Mouse (Mus musculus): Measurements from ENCODE around the gene Blvrb. TPM values are rescaled to one million over a fixed set of nuclear protein-coding genes. Genes with fewer than 3 reads are reported as not detected.

The Blvrb gene
- polyA plus RNA-seq, 1 experiment from 2014 or later: 75.2 TPM

DNA sequence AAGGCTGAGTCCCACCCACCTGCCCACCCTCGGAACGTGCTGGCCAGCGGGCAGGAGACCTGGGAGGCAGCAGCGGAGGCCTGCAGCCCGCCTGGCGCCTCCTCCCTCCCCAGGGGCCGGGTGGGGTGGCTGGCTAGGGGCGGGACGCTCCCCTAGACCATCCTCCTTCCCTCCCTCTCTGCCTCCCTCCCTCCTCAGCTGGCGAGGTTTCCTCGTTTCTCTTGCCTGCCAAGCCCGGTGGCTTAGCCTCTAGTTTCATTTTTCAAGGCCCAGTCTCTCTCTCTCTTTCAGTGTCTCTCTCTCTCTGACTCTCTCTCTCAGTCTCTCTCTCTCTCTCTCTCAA lies 33.8 kb downstream of the Blvrb start:
- H3K27me3 ChIP-seq (replicated peaks; ENCODE audit: control insufficient read depth, insufficient read depth, low read length): no peaks in the 10 kb centered on the region
- H3K4me3 ChIP-seq (ENCODE audit: low read depth, low read length): peak overlapping the region; percentile 30
- peaks cover 7% of the 10 kb centered on the region for H3K4me1 ChIP-seq (ENCODE audit: control insufficient read depth, insufficient read depth, low read length)
- H3K36me3 ChIP-seq (ENCODE audit: control insufficient read depth, insufficient read depth, low read length): peaks cover 7% of the 10 kb centered on the region
- peak overlapping the region; percentile 84 for H3K27ac ChIP-seq (replicated peaks; ENCODE audit: low read depth, low read length)
- H3K9me3 ChIP-seq (ENCODE audit: control insufficient read depth, low read length): no peaks in the 10 kb centered on the region
- DNase-seq (ENCODE audit: low spot score): peak; percentile 95
- peak; percentile 93 for ATAC-seq (ENCODE audit: low read depth)
- 0% methylated on average over 4 of the region's 12 CpGs for WGBS
- H3K9ac ChIP-seq (ENCODE audit: low read depth, low read length): peak overlapping the region; percentile 56
- H3K4me2 ChIP-seq (ENCODE audit: low read depth, low read length): peak overlapping the region; percentile 66

DNA sequence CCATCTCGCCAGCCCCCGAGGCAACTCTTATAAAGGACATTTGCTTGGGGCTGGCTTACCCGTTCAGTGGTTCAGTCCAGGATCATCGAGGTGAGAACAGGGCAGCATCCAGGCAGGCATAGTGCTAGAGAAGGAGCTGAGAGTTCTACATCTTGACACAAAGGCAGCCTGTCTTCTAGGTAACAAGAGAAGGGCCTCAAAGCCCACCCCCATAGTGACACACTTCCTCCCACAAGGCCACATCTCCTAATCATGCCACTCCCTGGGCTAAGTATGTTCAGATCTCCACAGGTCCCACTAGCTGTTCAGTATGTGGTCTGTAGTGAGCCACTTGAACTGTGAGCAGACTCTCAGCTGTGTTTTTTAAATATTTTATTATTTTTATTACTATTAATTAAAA lies 36.1 kb downstream of the Blvrb start:
- no peak for ATAC-seq (ENCODE audit: low read depth)
- no peak overlapping the region for H3K27ac ChIP-seq (replicated peaks; ENCODE audit: low read depth, low read length)

DNA sequence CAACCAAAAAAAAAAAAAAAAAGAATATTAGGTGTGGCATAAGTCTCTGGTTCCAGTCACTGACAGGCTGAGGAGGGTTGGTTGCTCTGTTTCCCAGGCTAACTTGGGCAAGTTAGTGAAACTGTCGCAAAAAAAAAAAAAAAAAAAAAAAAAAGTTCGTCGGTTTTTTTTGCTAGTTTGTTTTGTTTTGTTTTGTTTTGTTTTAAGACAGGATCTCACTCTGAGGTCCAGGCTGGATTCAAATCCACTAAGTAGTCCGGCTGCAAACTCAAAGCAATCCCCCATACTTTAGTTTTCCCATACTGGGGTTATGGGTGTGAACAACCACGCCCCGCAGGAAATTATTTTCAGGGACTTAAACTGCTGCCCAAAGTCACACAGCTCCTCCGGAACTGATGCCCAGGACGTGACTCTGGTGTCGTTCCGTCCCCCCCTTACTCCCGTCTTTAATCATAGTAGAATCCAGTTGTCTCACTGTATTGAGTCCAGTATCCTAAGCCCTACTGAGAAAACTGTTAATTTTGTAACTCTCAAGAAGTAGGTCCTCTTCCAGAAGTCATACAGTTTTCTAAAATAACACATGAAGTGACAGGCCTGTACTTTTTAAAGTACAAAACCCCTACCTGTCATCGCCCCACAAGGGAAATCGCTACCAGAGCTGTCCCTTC lies 38.5 kb downstream of the Blvrb start:
- Histone ChIP-seq H3K4me1 (ENCODE audit: control insufficient read depth, insufficient read depth, low read length) (peaks cover 22% of the 10 kb centered on the region), H3K4me3 (ENCODE audit: low read depth, low read length) (peak overlapping the region; percentile 86), H3K27ac (replicated peaks; ENCODE audit: low read depth, low read length) (peak overlapping the region; percentile 98), H3K36me3 (ENCODE audit: control insufficient read depth, insufficient read depth, low read length) (peaks cover 11% of the 10 kb centered on the region), H3K9ac (ENCODE audit: low read depth, low read length) (peak overlapping the region; percentile 59), H3K27me3 (replicated peaks; ENCODE audit: control insufficient read depth, insufficient read depth, low read length) (no peaks in the 10 kb centered on the region), H3K4me2 (ENCODE audit: low read depth, low read length) (peak overlapping the region; percentile 86), H3K9me3 (ENCODE audit: control insufficient read depth, low read length) (no peaks in the 10 kb centered on the region)
- ATAC-seq (ENCODE audit: low read depth) (no peak), DNase-seq (ENCODE audit: low spot score) (peak; percentile 37)
- 3% methylated on average over 13 of the region's 13 CpGs for WGBS

More for the DNA sequence above, 36.1 kb downstream of the Blvrb start:
- Histone ChIP-seq H3K27me3 (replicated peaks; ENCODE audit: control insufficient read depth, insufficient read depth, low read length) (no peaks in the 10 kb centered on the region), H3K36me3 (ENCODE audit: control insufficient read depth, insufficient read depth, low read length) (no peaks in the 10 kb centered on the region), H3K4me3 (ENCODE audit: low read depth, low read length) (no peak overlapping the region), H3K4me2 (ENCODE audit: low read depth, low read length) (no peak overlapping the region), H3K4me1 (ENCODE audit: control insufficient read depth, insufficient read depth, low read length) (peaks cover 13% of the 10 kb centered on the region), H3K9ac (ENCODE audit: low read depth, low read length) (no peak overlapping the region), H3K9me3 (ENCODE audit: control insufficient read depth, low read length) (no peaks in the 10 kb centered on the region)
- no peak for DNase-seq (ENCODE audit: low spot score)
- WGBS: 80% methylated on average over 4 of the region's 4 CpGs

DNA sequence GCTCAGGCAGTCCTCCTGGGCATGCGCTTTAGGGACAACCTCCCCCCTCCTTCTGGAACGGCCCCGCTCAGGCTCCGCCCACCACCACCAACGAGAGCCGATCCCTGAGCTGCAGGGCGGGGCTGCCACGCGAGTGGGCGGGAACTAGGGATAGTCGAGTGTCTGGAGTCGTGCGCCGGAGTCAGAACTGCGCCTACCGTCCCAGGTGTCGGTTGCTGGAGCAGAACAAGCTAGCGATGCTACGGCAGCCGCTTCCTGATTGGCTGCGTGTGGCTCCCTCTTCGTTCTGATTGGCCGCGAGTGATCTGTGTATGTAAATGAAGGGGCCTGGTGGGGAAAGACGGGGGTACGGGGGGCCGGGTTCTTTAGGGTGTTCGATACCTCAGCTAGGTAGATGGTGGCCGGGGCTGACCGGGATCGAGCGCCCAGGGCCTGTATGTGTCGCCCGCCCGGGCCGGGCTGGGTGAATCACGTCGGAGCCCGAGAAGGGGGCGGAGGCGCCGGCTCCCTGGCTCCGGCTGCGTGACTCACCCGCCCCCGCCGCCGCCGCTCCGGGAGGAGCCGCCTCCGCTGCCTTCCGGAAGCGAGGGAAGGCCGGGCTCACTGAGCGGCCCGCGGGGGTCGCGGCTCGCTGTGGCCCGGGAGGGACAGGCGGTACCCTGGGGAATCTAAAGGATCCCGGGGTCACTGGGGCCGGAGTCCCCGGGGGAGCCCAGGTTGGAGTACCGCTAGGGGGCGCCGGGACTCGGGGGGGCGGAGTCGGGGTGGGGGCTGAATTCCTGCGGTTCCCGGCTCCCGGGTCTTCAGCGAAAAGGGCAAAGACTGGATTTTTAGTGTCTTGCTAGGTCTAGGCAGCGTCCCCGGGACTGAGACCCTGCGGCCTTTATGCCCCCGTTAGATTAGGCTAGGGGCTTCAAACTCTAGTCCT lies 39.3 kb downstream of the Blvrb start, which contains the start of gene Sertad1:
Gene Sertad1, plus strand, starts transcription at position 141 of the 928 bp plus-strand sequence.
- H3K9me3 ChIP-seq (ENCODE audit: control insufficient read depth, low read length): no peaks in the 10 kb centered on the region
- ATAC-seq (ENCODE audit: low read depth) (peak; percentile 96), DNase-seq (ENCODE audit: low spot score) (peak; percentile 100)
- peak within 1 kb of the TSS; percentile 89 for H3K9ac ChIP-seq (ENCODE audit: low read depth, low read length)
- peak within 1 kb of the TSS; percentile 98 for H3K27ac ChIP-seq (replicated peaks; ENCODE audit: low read depth, low read length)
- WGBS: under 1% methylated on average over 32 of the region's 80 CpGs
- peak within 1 kb of the TSS; percentile 86 for H3K4me3 ChIP-seq (ENCODE audit: low read depth, low read length)
- H3K27me3 ChIP-seq (replicated peaks; ENCODE audit: control insufficient read depth, insufficient read depth, low read length): no peaks in the 10 kb centered on the region
- H3K36me3 ChIP-seq (ENCODE audit: control insufficient read depth, insufficient read depth, low read length): peaks cover 11% of the 10 kb centered on the region
- peak within 1 kb of the TSS; percentile 86 for H3K4me2 ChIP-seq (ENCODE audit: low read depth, low read length)
- H3K4me1 ChIP-seq (ENCODE audit: control insufficient read depth, insufficient read depth, low read length): peaks cover 20% of the 10 kb centered on the region

DNA sequence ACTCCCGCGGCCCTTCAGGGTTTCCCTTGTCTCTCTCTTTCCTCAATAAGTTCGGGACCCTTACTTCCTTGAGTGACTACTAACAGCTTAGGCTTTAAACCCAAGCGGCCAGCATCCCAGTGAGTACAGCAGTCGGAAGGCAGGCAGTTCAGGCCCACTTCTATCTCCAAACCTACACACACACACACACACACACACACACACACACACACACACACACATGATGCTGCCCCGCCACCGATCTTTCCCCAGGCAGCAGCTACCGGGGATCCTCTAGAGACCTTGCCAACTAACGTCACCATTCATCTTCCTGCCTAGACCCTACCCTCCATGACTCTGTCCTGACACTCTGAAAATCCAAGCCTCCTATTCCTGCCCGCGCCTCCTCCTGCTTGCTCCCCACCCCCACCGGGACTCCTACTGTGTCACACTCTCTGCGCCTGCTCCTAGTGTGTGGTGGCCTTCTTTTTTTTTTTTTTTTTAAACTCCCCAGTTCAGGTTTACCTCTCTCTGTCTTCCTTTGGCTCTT lies 40.0 kb downstream of the Blvrb start:
- no peaks in the 10 kb centered on the region for H3K9me3 ChIP-seq (ENCODE audit: control insufficient read depth, low read length)
- H3K36me3 ChIP-seq (ENCODE audit: control insufficient read depth, insufficient read depth, low read length): peaks cover 11% of the 10 kb centered on the region
- H3K4me3 ChIP-seq (ENCODE audit: low read depth, low read length): peak overlapping the region; percentile 86
- peak overlapping the region; percentile 86 for H3K4me2 ChIP-seq (ENCODE audit: low read depth, low read length)
- no peaks in the 10 kb centered on the region for H3K27me3 ChIP-seq (replicated peaks; ENCODE audit: control insufficient read depth, insufficient read depth, low read length)
- WGBS: 1% methylated on average over 13 of the region's 13 CpGs
- DNase-seq (ENCODE audit: low spot score): peak; percentile 48
- H3K4me1 ChIP-seq (ENCODE audit: control insufficient read depth, insufficient read depth, low read length): peaks cover 18% of the 10 kb centered on the region
- peak overlapping the region; percentile 98 for H3K27ac ChIP-seq (replicated peaks; ENCODE audit: low read depth, low read length)
- ATAC-seq (ENCODE audit: low read depth): no peak
- H3K9ac ChIP-seq (ENCODE audit: low read depth, low read length): peak overlapping the region; percentile 89

DNA sequence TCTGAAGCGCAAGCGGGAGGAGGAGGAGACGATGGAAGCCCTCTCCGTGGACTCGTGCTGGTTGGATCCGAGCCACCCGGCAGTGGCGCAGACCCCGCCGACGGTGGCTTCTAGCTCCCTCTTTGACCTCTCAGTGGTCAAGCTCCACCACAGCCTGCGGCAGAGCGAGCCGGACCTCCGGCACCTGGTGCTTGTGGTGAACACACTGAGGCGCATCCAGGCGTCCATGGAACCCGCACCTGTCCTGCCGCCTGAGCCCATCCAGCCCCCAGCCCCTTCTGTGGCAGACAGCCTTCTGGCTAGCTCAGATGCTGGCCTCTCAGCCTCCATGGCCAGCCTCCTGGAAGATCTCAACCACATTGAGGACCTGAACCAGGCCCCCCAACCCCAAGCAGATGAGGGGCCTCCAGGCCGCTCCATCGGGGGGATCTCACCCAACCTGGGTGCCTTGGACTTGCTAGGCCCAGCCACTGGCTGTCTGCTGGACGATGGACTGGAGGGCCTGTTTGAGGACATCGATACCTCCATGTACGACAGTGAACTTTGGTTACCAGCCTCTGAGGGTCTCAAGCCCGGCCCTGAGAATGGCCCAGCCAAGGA lies 41.6 kb downstream of the Blvrb start:
- Histone ChIP-seq H3K4me2 (ENCODE audit: low read depth, low read length) (0 out of 2 replicates have a peak overlapping the region, but pooled peaks have one; percentile 62), H3K9me3 (ENCODE audit: control insufficient read depth, low read length) (no peaks in the 10 kb centered on the region), H3K4me1 (ENCODE audit: control insufficient read depth, insufficient read depth, low read length) (peaks cover 18% of the 10 kb centered on the region), H3K27ac (replicated peaks; ENCODE audit: low read depth, low read length) (peak overlapping the region; percentile 93), H3K27me3 (replicated peaks; ENCODE audit: control insufficient read depth, insufficient read depth, low read length) (no peaks in the 10 kb centered on the region), H3K36me3 (ENCODE audit: control insufficient read depth, insufficient read depth, low read length) (peaks cover 11% of the 10 kb centered on the region), H3K9ac (ENCODE audit: low read depth, low read length) (no peak overlapping the region), H3K4me3 (ENCODE audit: low read depth, low read length) (no peak overlapping the region)
- WGBS: 93% methylated on average over 22 of the region's 25 CpGs
- ATAC-seq (ENCODE audit: low read depth): no peak
- DNase-seq (ENCODE audit: low spot score): no peak

DNA sequence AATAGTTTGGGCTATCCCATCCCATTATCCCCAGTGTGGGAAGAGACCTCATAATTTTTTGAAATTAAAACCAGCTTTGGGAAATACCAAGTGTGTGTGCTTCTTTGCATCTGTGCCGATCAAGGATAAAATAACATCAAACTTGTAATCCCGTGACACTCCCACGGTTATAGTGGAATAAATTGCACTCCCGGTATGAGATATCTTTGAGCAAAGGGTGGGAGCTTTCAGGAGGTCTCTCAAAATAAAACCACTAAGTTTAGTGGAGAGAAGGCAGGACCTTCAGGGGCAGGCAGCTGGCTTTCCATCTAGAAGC lies 42.4 kb downstream of the Blvrb start:
- H3K4me3 ChIP-seq (ENCODE audit: low read depth, low read length): peak overlapping the region; percentile 37
- ATAC-seq (ENCODE audit: low read depth): no peak
- no peaks in the 10 kb centered on the region for H3K9me3 ChIP-seq (ENCODE audit: control insufficient read depth, low read length)
- WGBS: 26% methylated on average over 4 of the region's 4 CpGs
- H3K9ac ChIP-seq (ENCODE audit: low read depth, low read length): peak overlapping the region; percentile 62
- no peaks in the 10 kb centered on the region for H3K27me3 ChIP-seq (replicated peaks; ENCODE audit: control insufficient read depth, insufficient read depth, low read length)
- H3K36me3 ChIP-seq (ENCODE audit: control insufficient read depth, insufficient read depth, low read length): peaks cover 11% of the 10 kb centered on the region
- H3K4me1 ChIP-seq (ENCODE audit: control insufficient read depth, insufficient read depth, low read length): peaks cover 18% of the 10 kb centered on the region
- peak overlapping the region; percentile 62 for H3K4me2 ChIP-seq (ENCODE audit: low read depth, low read length)
- no peak for DNase-seq (ENCODE audit: low spot score)
- H3K27ac ChIP-seq (replicated peaks; ENCODE audit: low read depth, low read length): peak overlapping the region; percentile 93

DNA sequence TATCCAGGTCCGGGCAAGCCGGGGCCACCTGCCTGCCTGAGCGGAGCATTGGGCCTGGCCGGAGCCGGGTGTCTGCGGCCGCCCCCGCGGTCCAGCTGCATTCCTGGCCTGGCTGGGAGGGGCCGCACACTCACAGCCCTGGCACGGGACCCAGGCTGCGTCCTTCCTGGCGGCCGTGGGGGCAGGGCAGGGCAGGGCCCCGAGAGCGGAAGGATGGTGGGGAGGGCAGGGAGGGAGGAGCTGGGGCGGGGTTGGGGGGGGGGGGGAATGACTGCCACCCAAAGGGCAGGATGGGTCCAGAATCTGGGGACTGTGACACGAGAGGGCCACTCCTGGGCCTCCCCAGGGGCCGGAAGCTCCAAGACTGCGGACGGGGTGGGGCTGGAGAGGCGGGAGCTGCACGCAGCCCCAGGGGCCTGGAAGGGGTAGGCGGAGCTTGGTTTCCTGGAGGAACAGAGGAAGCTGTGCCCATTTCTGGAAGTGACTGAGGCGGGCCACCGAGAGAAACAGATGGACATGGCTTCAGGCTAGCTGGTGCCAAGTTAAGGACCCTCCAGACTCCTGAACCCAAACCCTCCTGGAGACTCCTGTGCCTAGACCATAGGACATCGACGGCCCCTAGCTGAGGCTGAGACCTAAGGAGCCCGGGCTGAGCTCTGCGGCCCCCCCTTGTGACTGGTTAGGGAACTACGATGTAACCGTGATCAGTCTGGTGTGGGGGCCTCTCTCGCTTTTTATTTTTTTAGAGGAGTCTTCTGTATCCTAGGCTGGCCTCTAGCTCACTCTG lies 43.0 kb downstream of the Blvrb start:
- peak overlapping the region; percentile 62 for H3K9ac ChIP-seq (ENCODE audit: low read depth, low read length)
- no peaks in the 10 kb centered on the region for H3K9me3 ChIP-seq (ENCODE audit: control insufficient read depth, low read length)
- H3K36me3 ChIP-seq (ENCODE audit: control insufficient read depth, insufficient read depth, low read length): peaks cover 11% of the 10 kb centered on the region
- ATAC-seq (ENCODE audit: low read depth) (peak; percentile 62), DNase-seq (ENCODE audit: low spot score) (peak; percentile 94)
- peak overlapping the region; percentile 62 for H3K4me2 ChIP-seq (ENCODE audit: low read depth, low read length)
- peak overlapping the region; percentile 37 for H3K4me3 ChIP-seq (ENCODE audit: low read depth, low read length)
- peaks cover 18% of the 10 kb centered on the region for H3K4me1 ChIP-seq (ENCODE audit: control insufficient read depth, insufficient read depth, low read length)
- peak overlapping the region; percentile 93 for H3K27ac ChIP-seq (replicated peaks; ENCODE audit: low read depth, low read length)
- no peaks in the 10 kb centered on the region for H3K27me3 ChIP-seq (replicated peaks; ENCODE audit: control insufficient read depth, insufficient read depth, low read length)
- WGBS: 3% methylated on average over 25 of the region's 33 CpGs

Data from embryonic facial prominence, embryonic 14.5 days (tissue).